Mouse (Mus musculus): Measurements from ENCODE around the gene Hepacam. TPM values are rescaled to one million over a fixed set of nuclear protein-coding genes. Genes with fewer than 3 reads are reported as not detected.

Gene Hepacam
- polyA plus RNA-seq (2012; rRNA removed), result 0.32 and 0.51 TPM in 2 replicates

DNA sequence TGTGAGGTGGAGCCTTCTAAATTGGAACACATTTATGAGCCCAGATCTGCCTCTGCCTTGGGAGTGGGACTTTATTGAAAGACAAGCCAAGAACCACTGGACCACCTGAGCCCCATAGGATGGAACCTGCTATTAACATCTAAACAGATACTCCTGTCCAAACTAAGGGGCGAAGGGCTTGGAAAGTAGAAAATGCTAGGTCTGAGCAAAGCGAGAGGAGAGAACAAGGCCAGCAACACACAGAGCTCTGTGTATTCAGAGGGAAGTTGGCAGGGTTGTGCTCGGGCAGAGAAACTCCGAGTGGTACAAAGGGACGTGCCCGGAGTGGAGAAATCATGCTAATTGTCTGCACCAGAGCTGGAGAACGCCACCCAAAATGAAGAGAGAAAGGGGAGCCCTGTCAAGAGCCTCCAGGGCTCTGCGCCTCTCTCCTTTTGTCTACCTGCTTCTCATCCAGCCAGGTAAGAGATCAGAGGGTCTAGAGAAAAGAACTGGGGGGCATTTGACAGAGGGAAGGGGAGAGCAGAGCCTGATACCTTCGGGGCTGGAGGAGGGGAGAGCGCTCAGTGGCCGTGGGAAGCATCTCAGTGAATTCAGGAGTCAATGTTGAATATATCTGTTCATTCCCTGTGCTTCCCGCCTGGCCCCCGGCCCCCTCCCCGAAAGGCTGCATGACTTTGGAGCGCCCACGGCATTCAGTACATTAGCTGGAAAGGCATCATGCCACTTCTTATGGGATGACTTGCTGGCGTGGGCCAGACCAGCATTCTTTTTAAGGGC is at the start of gene Hepacam:
TSS of gene Hepacam (plus strand) at position 51 of the 780 bp plus-strand sequence.
- no peak for DNase-seq (ENCODE audit: low read depth)

DNA sequence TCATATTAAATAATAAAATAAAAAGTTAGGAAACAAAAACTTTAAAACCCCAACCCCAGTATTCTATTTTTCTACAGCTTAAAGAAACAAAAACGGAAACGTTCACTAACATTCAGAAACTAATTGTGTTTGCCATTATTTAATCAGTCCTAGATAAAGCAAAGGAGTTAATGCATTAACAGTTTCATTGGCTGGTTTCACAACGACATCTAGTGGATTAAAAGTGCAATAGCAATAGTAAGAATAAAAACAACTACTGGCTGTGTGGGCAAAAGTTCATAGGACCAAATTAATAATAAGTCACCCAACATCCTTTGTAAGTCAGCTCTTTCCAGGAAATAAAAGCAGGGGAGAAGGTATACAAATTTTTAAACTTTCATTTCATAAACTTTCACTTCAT is 37.7 kb upstream of the Hepacam start:
- DNase-seq (ENCODE audit: low read depth), result no peak

GRCm38 (mm10) chr9:37345406-37345805 is 21.7 kb upstream of the Hepacam start:
- no peak for DNase-seq (ENCODE audit: low read depth)

DNA sequence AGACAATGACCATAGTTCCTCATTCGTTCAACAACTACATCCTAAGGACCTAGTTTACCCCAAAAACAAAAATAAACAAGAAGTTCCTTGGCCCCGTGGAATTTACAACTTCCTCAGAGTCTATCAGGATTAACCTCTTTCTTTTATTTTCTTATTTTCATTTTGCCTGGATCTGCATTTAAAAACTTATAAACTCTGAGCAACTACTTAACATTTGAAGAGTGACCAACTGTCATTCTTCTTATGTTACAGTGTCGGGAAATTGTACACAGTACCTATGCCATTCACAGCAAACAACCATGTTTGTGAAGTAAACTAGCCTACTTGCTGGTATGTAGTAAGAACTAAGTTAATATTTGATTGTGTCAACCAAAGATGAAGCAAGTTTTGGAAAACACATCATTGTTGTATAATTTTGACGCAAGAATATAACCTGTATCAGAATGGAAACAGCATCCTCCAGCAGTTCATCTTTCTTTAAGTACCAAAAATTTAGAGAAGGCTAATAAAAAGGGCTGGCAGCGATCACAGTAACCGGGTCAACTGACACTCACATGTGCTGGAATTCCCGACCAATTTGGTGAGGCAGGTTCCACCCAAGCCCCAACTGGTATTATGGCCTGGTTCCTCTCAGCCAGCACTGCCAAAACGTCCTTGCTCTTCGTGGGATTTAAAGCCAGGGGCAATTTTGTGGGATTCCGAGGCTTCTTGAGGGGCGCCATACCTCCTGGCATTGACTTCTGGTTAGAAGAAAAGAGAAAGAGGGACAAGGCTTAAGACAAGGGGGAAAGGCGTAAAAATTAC is 19.8 kb upstream of the Hepacam start:
- DNase-seq (ENCODE audit: low read depth), result no peak

- peak; percentile 62 for DNase-seq (ENCODE audit: low read depth)
Observed at GRCm38 (mm10) chr9:37347988-37348642, 19.0 kb upstream of the Hepacam start, which contains the start of gene Ccdc15. TSS of gene Ccdc15 (minus strand) at chr9:37348432.

- DNase-seq (ENCODE audit: low read depth), result no peak
Observed at GRCm38 (mm10) chr9:37349050-37349449, 18.1 kb upstream of the Hepacam start.

DNA sequence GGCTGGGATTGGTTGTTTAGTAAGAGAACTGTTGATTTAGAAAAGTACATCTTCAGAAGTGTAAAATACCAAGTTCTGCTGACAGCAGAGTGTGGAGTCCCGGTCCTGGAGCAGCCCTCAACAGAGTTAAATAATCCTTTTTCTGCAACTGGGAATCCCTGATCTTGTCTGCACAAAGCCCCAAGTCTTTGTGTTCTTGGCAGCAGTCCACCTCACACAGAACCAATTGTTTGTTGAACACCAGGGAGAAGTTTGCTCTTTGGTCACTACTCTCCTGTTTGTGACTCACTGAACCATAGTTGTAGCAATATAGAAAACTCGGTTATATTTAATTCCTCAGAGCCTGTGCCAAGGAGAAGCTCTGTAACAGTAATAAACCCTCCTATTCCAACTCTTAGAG is 15.9 kb upstream of the Hepacam start:
- no peak for DNase-seq (ENCODE audit: low read depth)

DNA sequence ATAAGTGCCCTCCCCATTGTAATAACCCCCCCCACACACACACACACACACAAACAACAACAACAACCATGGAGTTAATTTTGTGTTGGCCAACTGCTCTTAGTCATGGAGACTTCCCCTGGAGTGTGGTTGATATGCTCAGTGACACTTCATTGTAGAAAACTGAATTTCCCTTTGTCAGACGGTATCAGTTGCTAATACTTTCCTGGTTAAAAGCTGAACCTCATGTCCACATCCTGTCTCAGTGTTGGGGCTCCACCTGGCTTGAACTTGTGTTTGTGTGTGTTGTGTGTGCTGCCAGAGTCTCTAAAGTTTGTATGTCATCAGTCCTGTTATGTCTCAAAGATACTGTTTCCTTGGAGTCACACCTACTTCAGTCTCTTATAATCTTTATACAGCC is 12.7 kb upstream of the Hepacam start:
- DNase-seq (ENCODE audit: low read depth), result no peak

DNA sequence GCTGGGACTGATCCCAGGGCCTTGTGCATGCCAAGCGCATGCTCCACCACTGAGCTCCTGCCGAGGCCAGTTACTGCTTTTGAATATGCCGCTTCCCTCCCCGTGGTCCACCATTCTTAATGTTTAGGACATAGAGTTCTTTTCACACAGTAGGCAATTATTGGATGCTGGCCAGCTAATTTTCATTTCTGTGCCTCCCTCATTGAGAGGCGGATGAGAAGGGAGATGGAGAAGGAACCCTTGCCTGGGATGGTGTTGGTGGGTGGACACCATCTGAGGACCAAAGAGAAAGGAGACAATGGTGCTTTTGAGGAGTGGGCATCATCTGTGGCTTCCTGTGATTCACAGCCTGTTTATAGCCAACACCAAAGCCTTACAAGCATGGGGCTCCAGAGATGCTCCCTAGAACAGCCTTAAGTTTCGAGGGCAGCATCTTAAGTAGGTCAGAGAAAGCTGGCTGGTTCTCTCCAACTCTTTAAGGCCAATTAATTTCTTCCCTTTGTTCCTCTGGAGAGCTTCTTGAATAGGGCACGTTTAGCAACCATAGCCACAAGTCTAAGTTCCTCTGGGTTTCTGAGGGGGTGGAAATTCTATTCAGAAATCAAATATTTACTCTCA is 8.3 kb upstream of the Hepacam start:
- DNase-seq (ENCODE audit: low read depth), result no peak

GRCm38 (mm10) chr9:37359331-37360220 is 7.6 kb upstream of the Hepacam start:
- DNase-seq (ENCODE audit: low read depth), result no peak

DNA sequence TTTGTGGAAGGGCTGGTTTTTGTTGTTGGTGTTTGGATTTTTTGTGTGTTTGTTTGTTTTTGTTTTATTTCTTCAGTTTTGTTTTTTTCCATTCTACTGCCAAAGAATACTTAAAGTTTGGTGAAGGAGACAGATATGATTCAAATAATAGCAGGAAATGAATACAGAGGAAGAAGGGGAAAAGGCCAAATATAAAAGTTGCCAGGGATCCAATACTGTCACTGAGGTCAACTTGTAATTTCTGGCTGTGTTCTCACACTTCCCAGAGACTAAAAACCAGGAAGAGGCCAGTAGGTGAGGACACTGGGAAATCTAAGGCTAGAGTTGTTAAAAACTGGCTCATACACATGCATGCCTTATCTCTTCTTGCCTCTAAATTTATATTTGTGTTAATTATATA is 5.1 kb upstream of the Hepacam start:
- no peak for DNase-seq (ENCODE audit: low read depth)

DNA sequence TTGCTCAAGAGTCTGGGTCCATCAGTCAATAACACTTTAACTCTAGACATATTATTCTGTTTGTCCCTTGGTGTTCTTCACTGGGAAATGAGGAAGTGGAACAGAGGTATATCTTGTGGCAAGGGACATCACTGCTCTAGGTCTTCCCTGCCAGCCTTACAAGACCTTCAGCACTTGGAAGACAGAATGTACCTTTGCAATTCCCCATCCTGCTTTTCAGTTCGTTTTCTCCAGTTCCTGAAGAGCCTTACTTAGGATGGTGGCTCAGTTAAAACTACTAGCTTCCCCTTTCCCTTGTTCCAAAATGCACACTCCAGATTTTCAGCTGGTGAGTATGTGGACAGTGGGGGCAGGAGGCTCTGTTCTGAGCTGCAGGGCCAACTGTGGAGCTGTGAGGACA is 4.3 kb upstream of the Hepacam start:
- DNase-seq (ENCODE audit: low read depth), result no peak

GRCm38 (mm10) chr9:37363551-37363950 is 3.6 kb upstream of the Hepacam start:
- DNase-seq (ENCODE audit: low read depth), result no peak

DNA sequence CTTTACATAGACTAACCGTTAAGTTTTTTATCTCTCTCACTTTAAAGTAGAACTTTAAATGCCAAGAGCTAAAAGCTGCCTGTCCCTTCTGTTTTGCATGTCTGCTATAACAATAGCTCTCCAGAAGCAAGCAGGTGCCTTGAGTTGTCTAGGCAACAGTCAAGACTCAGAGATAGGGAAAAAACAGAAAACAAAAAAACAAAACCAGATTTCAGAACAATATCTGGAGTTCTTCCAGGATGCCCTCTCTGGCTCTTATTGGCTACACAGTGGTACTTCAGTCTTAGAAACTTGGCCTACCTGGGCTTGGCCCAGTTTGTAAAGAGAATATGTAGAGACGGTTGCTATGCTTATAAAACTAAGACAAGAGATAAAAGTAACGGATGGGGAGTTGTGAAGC is 2.8 kb upstream of the Hepacam start:
- DNase-seq (ENCODE audit: low read depth), result no peak

DNA sequence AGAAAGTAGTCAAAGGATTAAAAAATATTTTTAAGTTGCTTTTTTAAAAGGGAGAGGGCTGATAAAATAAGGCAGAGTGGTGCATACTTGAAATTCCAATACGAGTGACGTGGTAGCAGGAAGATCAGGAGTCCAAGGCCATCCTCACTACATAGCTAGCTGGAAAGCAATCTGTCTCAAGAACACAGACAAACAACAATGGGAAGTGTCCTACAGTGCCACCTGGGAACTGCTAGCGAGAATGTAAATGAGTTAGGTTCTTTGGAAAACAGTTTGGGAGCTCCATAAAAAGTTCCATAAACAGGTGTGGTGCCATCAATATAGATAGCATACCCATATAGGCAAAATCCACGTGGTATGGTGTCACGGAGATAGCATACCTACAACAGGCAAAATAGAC is 1.4 kb upstream of the Hepacam start:
- no peak for DNase-seq (ENCODE audit: low read depth)

DNA sequence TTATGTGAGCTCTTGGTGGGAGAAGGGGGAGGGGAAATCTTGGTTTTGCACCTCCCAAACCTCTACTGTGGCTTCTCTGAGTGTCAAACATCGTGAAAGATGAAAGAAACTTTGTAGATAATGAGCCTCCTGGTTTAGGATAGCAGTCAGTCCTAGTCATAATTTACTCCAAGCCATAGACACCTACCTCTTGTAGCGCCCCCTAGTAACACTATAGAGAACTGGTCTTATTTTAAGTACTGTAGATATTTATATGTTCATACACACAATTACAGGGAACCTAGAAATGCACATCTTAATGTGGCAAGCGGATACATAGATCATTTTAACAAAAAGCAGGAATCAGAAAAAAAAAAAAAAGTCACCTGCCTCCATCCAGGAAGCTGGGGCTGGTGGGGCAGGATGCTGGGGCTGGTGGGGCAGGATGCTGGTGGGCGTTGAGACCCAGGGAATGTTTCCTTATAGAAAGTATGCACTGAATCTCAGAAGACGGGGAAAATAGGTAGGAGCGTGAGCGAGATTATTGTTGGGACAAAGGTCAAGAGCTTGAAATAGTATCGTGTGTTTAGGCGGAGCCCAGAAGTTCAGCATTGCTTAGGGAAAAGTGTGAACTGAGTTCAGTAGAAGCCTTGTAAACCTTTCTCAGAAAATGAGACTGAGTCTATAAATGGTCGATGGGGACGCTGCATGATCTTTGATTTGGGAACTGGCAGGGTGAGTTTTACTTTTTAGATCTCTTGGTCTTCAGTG is 1.1 kb downstream of the Hepacam start:
- no peak for DNase-seq (ENCODE audit: low read depth)

DNA sequence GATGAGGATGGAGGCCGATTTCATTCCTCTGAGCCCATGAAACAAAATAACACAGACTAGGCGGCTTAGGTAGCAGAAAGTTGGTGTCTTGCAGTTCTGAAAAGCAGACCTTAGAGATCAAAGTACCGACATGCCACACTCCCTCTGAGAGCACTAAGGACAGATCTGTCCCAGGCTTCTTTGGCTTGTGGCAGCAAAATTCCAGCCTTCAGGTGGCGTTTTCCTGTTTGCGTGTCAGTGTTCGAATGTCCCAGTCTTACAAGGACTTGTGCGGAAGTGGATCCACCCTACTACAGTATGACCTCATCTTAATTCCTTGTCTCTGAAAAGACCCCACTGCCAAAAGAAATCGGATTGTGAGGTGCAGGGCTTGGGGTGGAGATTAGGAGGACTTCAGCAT is 1.7 kb downstream of the Hepacam start:
- no peak for DNase-seq (ENCODE audit: low read depth)

DNA sequence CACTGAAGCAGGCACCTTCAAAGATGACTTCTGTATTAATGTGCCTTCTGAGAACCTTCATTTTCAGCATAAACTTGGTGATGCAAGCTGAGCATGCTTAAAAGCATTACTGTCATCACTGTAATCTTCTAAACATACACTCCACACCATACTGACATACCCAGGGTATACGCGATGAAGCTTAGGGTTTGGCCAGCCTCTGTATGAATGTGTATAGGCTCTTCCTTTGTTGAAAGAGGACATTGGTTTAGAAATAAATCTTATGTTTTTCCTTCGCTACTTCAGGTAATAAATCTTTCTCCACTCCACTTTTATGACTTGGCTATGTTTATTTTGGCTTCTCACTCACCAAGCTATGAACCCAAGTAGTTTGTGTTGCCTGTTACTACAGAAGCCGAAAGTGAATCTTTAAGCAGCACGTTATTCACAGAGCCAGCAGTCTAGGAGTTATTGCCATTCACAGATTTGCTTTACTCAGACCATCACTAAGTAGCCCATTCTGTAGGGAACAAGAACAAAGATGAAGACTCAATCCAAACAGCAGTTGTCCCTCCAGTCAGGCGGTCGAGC is 4.2 kb downstream of the Hepacam start:
- no peak for DNase-seq (ENCODE audit: low read depth)

- peak; percentile 94 for DNase-seq (ENCODE audit: low read depth)
Observed at GRCm38 (mm10) chr9:37375718-37376117, 8.6 kb downstream of the Hepacam start.

DNA sequence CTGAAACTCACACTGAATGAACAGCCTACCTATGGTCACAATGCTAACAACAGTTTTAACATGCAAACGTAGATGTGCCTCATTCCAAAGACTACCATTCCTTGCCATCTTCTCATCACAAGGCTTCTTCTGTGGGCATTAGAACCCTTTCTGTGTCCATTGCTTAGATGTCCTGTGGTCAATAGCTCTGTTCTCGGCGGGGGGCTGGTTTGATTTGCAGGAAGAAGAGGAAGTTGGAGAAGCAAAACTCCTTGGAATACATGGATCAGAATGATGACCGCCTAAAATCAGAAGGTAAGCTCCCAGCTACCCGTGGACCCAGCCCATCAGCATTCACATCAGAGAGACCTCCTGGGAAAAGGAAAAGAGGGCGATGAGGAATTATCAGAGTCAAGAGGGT is 16.0 kb downstream of the Hepacam start:
- DNase-seq (ENCODE audit: low read depth), result no peak
